Mouse (Mus musculus): Measurements from ENCODE around the gene 1700016D06Rik.

GRCm38 (mm10) chr8:11700060-11701032 lies 517 bp downstream of the 1700016D06Rik start:
- no peak for TF ChIP-seq POLR2A (IDR thresholded peaks at IDR 0.05; ENCODE audit: low read depth, low read length)
- peak; percentile 86 to 96 for TF ChIP-seq CTCF (conservative IDR thresholded peaks at IDR 0.05 in 1 of 2, IDR thresholded peaks at IDR 0.05 in 1 of 2; ENCODE audit: low read depth in 2 of 2, low read length in 2 of 2)
- no peak for TF ChIP-seq ZMIZ1 (IDR thresholded peaks at IDR 0.05; ENCODE audit: low read depth, low read length)
